Mouse (Mus musculus): Measurements from ENCODE around the gene Gm10181. TPM values are rescaled to one million over a fixed set of nuclear protein-coding genes. Genes with fewer than 3 reads are reported as not detected.

Gene Gm10181
- total RNA-seq, 1 experiment from 2014 or later: not detected

Other genes with a start within 250 kb of the Gm10181 start
- 20.8 and 28.0 TPM in 2 replicates for gene Herpud2, start 62.4 kb downstream of the Gm10181 start, total RNA-seq (2017)
- 321 and 329 TPM in 2 replicates for gene Sept7, start 163.0 kb downstream of the Gm10181 start, total RNA-seq (2017)

All from common myeloid progenitor, adult 5-6 weeks (primary cell).